30 mouse cellular contexts compared by ENCODE assay signal in the genomic region with DNA sequence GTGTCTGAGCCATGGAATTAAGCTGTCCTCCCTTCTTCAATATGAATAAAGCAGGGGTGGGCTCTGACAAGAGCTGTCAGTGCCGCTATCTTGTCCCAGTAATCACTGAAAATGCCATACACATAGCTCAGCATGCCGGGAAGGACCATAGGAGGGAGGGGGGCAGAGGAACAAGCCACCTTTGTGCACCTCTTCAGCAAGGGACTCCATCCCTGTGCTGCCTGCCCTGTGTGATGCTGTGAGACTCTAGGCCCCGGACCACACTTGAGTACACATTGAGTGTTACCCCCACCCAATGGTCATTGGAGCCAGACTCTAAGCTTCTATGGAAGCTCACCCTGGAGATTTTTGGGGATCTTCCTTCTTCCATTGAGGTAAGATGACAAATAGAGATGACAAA.
"Had no signal": no experiment of that assay in that cellular context is flagged by ENCODE, and none has a peak within 500 bp of the region (broad histone marks: within the 10 kb centered on the region; RNA-seq: fewer than 3 reads in every experiment).

No protein-coding gene starts in this region.

- H3K27ac ChIP-seq: limb, embryonic 12.5 days; limb, embryonic 13.5 days; liver, embryonic 12.5 days; liver, embryonic 13.5 days; liver, embryonic 14.5 days; liver, embryonic 15.5 days; lung, embryonic 15.5 days; macrophage; midbrain, embryonic 10.5 days; midbrain, embryonic 12.5 days; midbrain, embryonic 13.5 days; midbrain, embryonic 15.5 days had no signal

- ATAC-seq: liver, embryonic 12.5 days; liver, postnatal 0 days; lung, postnatal 0 days; midbrain, embryonic 13.5 days; midbrain, embryonic 15.5 days; midbrain, embryonic 16.5 days had no signal

- H3K27me3 ChIP-seq: limb, embryonic 13.5 days; limb, embryonic 15.5 days; liver, embryonic 12.5 days; liver, embryonic 13.5 days; liver, embryonic 15.5 days; lung, embryonic 15.5 days; midbrain, embryonic 15.5 days had no signal

- DNase-seq: left cerebral cortex, postnatal 4 days; liver; liver, embryonic 13.5 days; liver, postnatal 0 days; lung, adult 18-20 months; lung, adult 2 months; lung, embryonic 14.5 days; lung, postnatal 10 days; lung, postnatal 14 days; lung, postnatal 36 days; lung, postnatal 4 days; midbrain, embryonic 14.5 days had no signal

- H3K36me3 ChIP-seq: limb, embryonic 12.5 days; limb, embryonic 13.5 days; limb, embryonic 15.5 days; liver, embryonic 12.5 days; liver, embryonic 13.5 days; liver, embryonic 15.5 days; lung, embryonic 15.5 days; midbrain, embryonic 10.5 days; midbrain, embryonic 12.5 days; midbrain, embryonic 13.5 days; midbrain, embryonic 15.5 days had no signal

- H3K4me3 ChIP-seq: limb, embryonic 12.5 days; limb, embryonic 13.5 days; limb, embryonic 15.5 days; liver, embryonic 12.5 days; liver, embryonic 13.5 days; liver, embryonic 15.5 days; lung, embryonic 15.5 days; megakaryocyte, embryonic 14.5 days; midbrain, embryonic 10.5 days; midbrain, embryonic 12.5 days; midbrain, embryonic 13.5 days; midbrain, embryonic 15.5 days; myocyte had no signal

- H3K9ac ChIP-seq: limb, embryonic 12.5 days; limb, embryonic 13.5 days; limb, embryonic 15.5 days; liver, embryonic 12.5 days; liver, embryonic 13.5 days; liver, embryonic 14.5 days; liver, embryonic 15.5 days; liver, postnatal 0 days; lung, embryonic 14.5 days; lung, embryonic 15.5 days; midbrain, embryonic 12.5 days; midbrain, embryonic 13.5 days; midbrain, embryonic 15.5 days had no signal

- H3K9me3 ChIP-seq: limb, embryonic 12.5 days; limb, embryonic 13.5 days; limb, embryonic 15.5 days; liver, embryonic 12.5 days; liver, embryonic 13.5 days; liver, embryonic 15.5 days; lung, embryonic 15.5 days; midbrain, embryonic 10.5 days; midbrain, embryonic 12.5 days; midbrain, embryonic 13.5 days; midbrain, embryonic 15.5 days had no signal

- H3K4me1 ChIP-seq: liver, embryonic 13.5 days; megakaryocyte, embryonic 14.5 days; midbrain, embryonic 15.5 days had no signal

- H3K4me2 ChIP-seq: limb, embryonic 12.5 days; limb, embryonic 13.5 days; limb, embryonic 15.5 days; liver, embryonic 11.5 days; liver, embryonic 12.5 days; liver, embryonic 13.5 days; liver, embryonic 15.5 days; lung, embryonic 14.5 days; lung, embryonic 15.5 days; midbrain, embryonic 11.5 days; midbrain, embryonic 12.5 days; midbrain, embryonic 13.5 days; midbrain, embryonic 15.5 days had no signal
